Mouse (Mus musculus): ENCODE data around the gene Jup.

DNA sequence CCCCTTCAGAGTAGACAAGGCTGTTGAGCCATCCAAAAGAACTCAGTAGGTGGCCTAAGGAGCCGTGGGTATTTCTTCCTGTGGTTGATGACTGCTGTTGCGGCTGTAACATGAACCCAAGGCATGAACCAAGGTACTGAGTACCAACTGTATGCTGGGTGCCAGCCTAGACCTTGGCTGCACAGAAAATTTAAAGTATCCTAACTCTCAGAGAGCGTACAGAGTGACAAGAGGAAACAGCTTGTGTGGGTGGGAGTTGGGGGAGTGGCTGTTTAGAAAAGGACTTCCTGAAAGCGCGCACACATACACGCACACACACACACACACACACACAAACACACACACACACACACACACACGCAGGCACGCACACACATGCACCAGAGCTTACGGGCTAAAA lies 1.8 kb upstream of the Jup start:
- TF ChIP-seq EP300 (IDR thresholded peaks at IDR 0.05): peak; percentile 69; the same call in 1 of the 2 replicates
- no peak for TF ChIP-seq CTCF (IDR thresholded peaks at IDR 0.05)
